Mouse (Mus musculus) kidney, adult 2 months (tissue): ENCODE measurements around the gene Lhfpl3. TPM values are rescaled to one million over a fixed set of nuclear protein-coding genes. Genes with fewer than 3 reads are reported as not detected.

Experiments
- DNase-seq: peaks from one replicate; pipeline ENCODE4 v3.0.0; 2021
- H3K27ac ChIP-seq: fragments of 200-500 bp; 2 replicates; pipeline ENCODE4 v1.5.1; 2012; ENCODE audit warnings: low read depth, low read length, control low read depth, inconsistent platforms; ENCODE audit not compliant: insufficient read depth
- H3K27me3 ChIP-seq: fragments of 200-500 bp; replicated peaks from 2 replicates; pipeline ENCODE4 v1.6.1; 2012; ENCODE audit warnings: mild to moderate bottlenecking, moderate library complexity, low read length, inconsistent platforms; ENCODE audit not compliant: control insufficient read depth, insufficient read depth
- H3K36me3 ChIP-seq: fragments of 200-500 bp; 2 replicates; pipeline ENCODE4 v1.6.1; 2012; ENCODE audit warnings: mild to moderate bottlenecking, moderate library complexity, low read length, inconsistent platforms; ENCODE audit not compliant: control insufficient read depth, insufficient read depth
- H3K4me1 ChIP-seq: fragments of 200-500 bp; 2 replicates; pipeline ENCODE4 v1.6.1; 2011; ENCODE audit warnings: low read length; ENCODE audit not compliant: control insufficient read depth, insufficient read depth
- H3K4me3 ChIP-seq: fragments of 200-500 bp; 2 replicates; pipeline ENCODE4 v1.5.1; 2011; ENCODE audit warnings: mild to moderate bottlenecking, low read depth, low read length, control low read depth; ENCODE audit not compliant: insufficient read depth
- CTCF ChIP-seq: fragments of 200-500 bp; conservative IDR thresholded peaks from 2 replicates; pipeline ENCODE4 v1.5.1; 2011; ENCODE audit warnings: low read depth, mild to moderate bottlenecking, control low read depth, low read length, moderate library complexity, mixed read lengths; ENCODE audit not compliant: insufficient read depth, insufficient read length
- POLR2A ChIP-seq: fragments of 200-500 bp; IDR thresholded peaks from one replicate; pipeline ENCODE4 v1.6.1; 2011; ENCODE audit warnings: low read depth, low read length, control low read depth
- WGBS: fragments of 180-500 bp; shearing (Covaris S2); methylation state at CpG from one replicate; pipeline ENCODE4 v1.1.7; 2018; 5-methylcytosine and 5-hydroxymethylcytosine counted together
- polyA plus RNA-seq: library from polyadenylated mRNA; depleted of rRNA; stranded (reverse); fragments of >200 nt; gene quantifications from 2 replicates; pipeline ENCODE4 v1.2.3, GENCODE M21; 2012

Gene Lhfpl3
- polyA plus RNA-seq, 1 experiment = 0.16 TPM

- Histone ChIP-seq H3K27me3 (no peaks in the 10 kb centered on the region), H3K4me3 (no peak overlapping the region), H3K27ac (no peak overlapping the region), H3K36me3 (no peaks in the 10 kb centered on the region), H3K4me1 (no peaks in the 10 kb centered on the region)
- no peak for DNase-seq
- 74% methylated on average over 3 of the region's 3 CpGs for WGBS
- TF ChIP-seq CTCF = no peak
- TF ChIP-seq POLR2A = no peak
Measured at GRCm38 (mm10) chr5:22888345-22888744, 142.5 kb downstream of the Lhfpl3 start.

- 73% methylated on average over 4 of the region's 4 CpGs for WGBS
- Histone ChIP-seq H3K27ac (no peak overlapping the region), H3K4me3 (no peak overlapping the region), H3K4me1 (no peaks in the 10 kb centered on the region), H3K27me3 (no peaks in the 10 kb centered on the region), H3K36me3 (no peaks in the 10 kb centered on the region)
- TF ChIP-seq POLR2A = no peak
- TF ChIP-seq CTCF = no peak
- no peak for DNase-seq
Measured at GRCm38 (mm10) chr5:22889481-22889880, 143.6 kb downstream of the Lhfpl3 start.

- Histone ChIP-seq H3K27ac (no peak overlapping the region), H3K36me3 (no peaks in the 10 kb centered on the region), H3K4me1 (no peaks in the 10 kb centered on the region), H3K4me3 (no peak overlapping the region), H3K27me3 (no peaks in the 10 kb centered on the region)
- no peak for TF ChIP-seq POLR2A
- TF ChIP-seq CTCF = no peak
- DNase-seq = no peak
- 83% methylated on average over 3 of the region's 3 CpGs for WGBS
Measured at GRCm38 (mm10) chr5:22897228-22897627, 151.4 kb downstream of the Lhfpl3 start.

- Histone ChIP-seq H3K4me1 (no peaks in the 10 kb centered on the region), H3K36me3 (no peaks in the 10 kb centered on the region), H3K27ac (no peak overlapping the region), H3K27me3 (no peaks in the 10 kb centered on the region), H3K4me3 (no peak overlapping the region)
- TF ChIP-seq POLR2A (no peak), CTCF (no peak)
- 75% methylated on average over 7 of the region's 7 CpGs for WGBS
- DNase-seq = no peak
Measured at GRCm38 (mm10) chr5:22897656-22898289, 151.9 kb downstream of the Lhfpl3 start.

- TF ChIP-seq POLR2A (no peak), CTCF (no peak)
- DNase-seq = no peak
- H3K36me3 ChIP-seq = no peaks in the 10 kb centered on the region
- no peaks in the 10 kb centered on the region for H3K27me3 ChIP-seq
- WGBS = 80% methylated on average over 2 of the region's 2 CpGs
- H3K4me1 ChIP-seq = no peaks in the 10 kb centered on the region
- no peak overlapping the region for H3K4me3 ChIP-seq
- H3K27ac ChIP-seq = no peak overlapping the region
Measured at GRCm38 (mm10) chr5:22898593-22898992, 152.7 kb downstream of the Lhfpl3 start.

GRCm38 (mm10) chr5:22899913-22900312, 154.1 kb downstream of the Lhfpl3 start:
- DNase-seq = no peak
- Histone ChIP-seq H3K4me3 (no peak overlapping the region), H3K27me3 (no peaks in the 10 kb centered on the region), H3K36me3 (no peaks in the 10 kb centered on the region), H3K27ac (no peak overlapping the region), H3K4me1 (no peaks in the 10 kb centered on the region)
- no peak for TF ChIP-seq CTCF

- TF ChIP-seq CTCF (no peak), POLR2A (no peak)
- WGBS = 77% methylated on average over 1 of the region's 1 CpGs
- DNase-seq = peak; percentile 7
Measured at GRCm38 (mm10) chr5:22917197-22917596, 171.3 kb downstream of the Lhfpl3 start.

GRCm38 (mm10) chr5:22926171-22926570, 180.3 kb downstream of the Lhfpl3 start:
- no peak for DNase-seq
- TF ChIP-seq POLR2A (no peak), CTCF (no peak)
- H3K27ac ChIP-seq = no peak overlapping the region
- H3K36me3 ChIP-seq = no peaks in the 10 kb centered on the region
- no peak overlapping the region for H3K4me3 ChIP-seq
- H3K4me1 ChIP-seq = no peaks in the 10 kb centered on the region
- H3K27me3 ChIP-seq = no peaks in the 10 kb centered on the region; the same call in 1 of the 2 replicates

More at GRCm38 (mm10) chr5:22917197-22917596, 171.3 kb downstream of the Lhfpl3 start:
- no peak overlapping the region for H3K4me3 ChIP-seq
- H3K36me3 ChIP-seq = no peaks in the 10 kb centered on the region
- H3K27ac ChIP-seq = no peak overlapping the region
- no peaks in the 10 kb centered on the region for H3K27me3 ChIP-seq
- no peaks in the 10 kb centered on the region for H3K4me1 ChIP-seq
